Mouse (Mus musculus): ENCODE data around the gene 1700067K01Rik. TPM values are rescaled to one million over a fixed set of nuclear protein-coding genes. Genes with fewer than 3 reads are reported as not detected.
A peak's percentile ranks its signal among the peaks of the same experiment; 100 is the strongest.
"Not testable (repeated sequence)": the region's sequence is repeated elsewhere in the genome, so short reads cannot be mapped to it uniquely, and the experiment has no call there.

1700067K01Rik gene
- polyA plus RNA-seq, 1 experiment from 2014 or later: 0.55 TPM

DNA sequence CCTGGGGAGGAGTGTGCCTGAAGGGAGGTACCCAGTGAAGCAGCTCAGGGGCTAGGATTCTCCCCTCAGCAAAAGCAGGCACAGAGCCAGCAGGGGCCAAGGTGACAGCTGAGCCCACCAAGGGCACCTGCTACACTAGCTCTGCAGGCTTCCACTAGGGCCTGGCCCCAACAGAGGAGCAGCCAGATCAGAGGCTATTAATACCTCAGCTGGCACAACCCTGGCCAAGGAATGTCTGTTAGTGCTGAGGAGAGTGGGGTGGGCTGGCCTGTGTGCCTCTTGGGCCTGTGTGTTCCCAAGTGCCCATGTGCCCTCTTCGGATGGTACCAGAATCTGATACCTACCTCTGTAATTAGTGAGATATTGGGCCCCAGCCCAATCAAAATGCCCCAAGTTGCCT is 21.1 kb upstream of the 1700067K01Rik start:
- no peaks in the 10 kb centered on the region for H3K9me3 ChIP-seq (ENCODE audit: control insufficient read depth, low read length)
- no peak overlapping the region for H3K4me3 ChIP-seq (ENCODE audit: low read length)
- H3K27ac ChIP-seq (ENCODE audit: low read length): no peak overlapping the region
- H3K4me1 ChIP-seq (replicated peaks; ENCODE audit: control insufficient read depth, insufficient read depth, low read length): peaks cover 12% of the 10 kb centered on the region
- WGBS: 75% methylated on average over 1 of the region's 1 CpGs
- no peak overlapping the region for H3K9ac ChIP-seq (ENCODE audit: low read length)
- H3K27me3 ChIP-seq (ENCODE audit: control insufficient read depth, insufficient read depth, low read depth, low read length): no peaks in the 10 kb centered on the region
- no peak overlapping the region for H3K4me2 ChIP-seq (ENCODE audit: low read depth, low read length)
- 0 out of 2 replicates have a peak, but pooled peaks have one; percentile 11 for ATAC-seq (ENCODE audit: low read depth)
- peaks cover 29% of the 10 kb centered on the region for H3K36me3 ChIP-seq (ENCODE audit: control insufficient read depth, insufficient read depth, low read length)

GRCm38 (mm10) chr8:83980845-83981244 is 20.5 kb upstream of the 1700067K01Rik start:
- peaks cover 12% of the 10 kb centered on the region for H3K4me1 ChIP-seq (replicated peaks; ENCODE audit: control insufficient read depth, insufficient read depth, low read length)
- H3K4me3 ChIP-seq (ENCODE audit: low read length): no peak overlapping the region
- no peaks in the 10 kb centered on the region for H3K27me3 ChIP-seq (ENCODE audit: control insufficient read depth, insufficient read depth, low read depth, low read length)
- H3K36me3 ChIP-seq (ENCODE audit: control insufficient read depth, insufficient read depth, low read length): peaks cover 29% of the 10 kb centered on the region
- H3K4me2 ChIP-seq (ENCODE audit: low read depth, low read length): no peak overlapping the region
- H3K9me3 ChIP-seq (ENCODE audit: control insufficient read depth, low read length): no peaks in the 10 kb centered on the region
- H3K9ac ChIP-seq (ENCODE audit: low read length): no peak overlapping the region
- no peak overlapping the region for H3K27ac ChIP-seq (ENCODE audit: low read length)
- 75% methylated on average over 8 of the region's 8 CpGs for WGBS
- no peak for ATAC-seq (ENCODE audit: low read depth)

DNA sequence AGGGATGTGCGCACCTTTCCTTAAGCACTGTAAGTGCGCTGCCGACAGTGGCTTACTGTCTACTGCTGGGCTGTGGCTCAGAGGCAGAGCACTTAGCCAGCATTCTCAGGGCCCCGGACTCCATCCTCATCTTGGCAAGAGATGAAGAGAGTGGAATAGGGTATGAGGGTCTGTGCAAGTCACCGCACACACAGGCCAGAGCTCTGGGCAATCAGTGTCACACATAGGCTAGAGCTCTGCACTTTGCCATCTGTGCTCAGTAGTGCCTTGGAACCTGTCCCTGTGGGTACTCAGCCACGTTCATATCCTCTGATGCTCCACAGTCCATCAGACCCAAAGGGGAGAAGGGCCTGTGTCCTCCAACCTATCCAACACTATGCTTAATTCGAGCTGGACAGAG is 19.8 kb upstream of the 1700067K01Rik start:
- no peak overlapping the region for H3K27ac ChIP-seq (ENCODE audit: low read length)
- peaks cover 34% of the 10 kb centered on the region for H3K36me3 ChIP-seq (ENCODE audit: control insufficient read depth, insufficient read depth, low read length)
- 94% methylated on average over 7 of the region's 7 CpGs for WGBS
- no peak overlapping the region for H3K9ac ChIP-seq (ENCODE audit: low read length)
- H3K4me2 ChIP-seq (ENCODE audit: low read depth, low read length): no peak overlapping the region
- ATAC-seq (ENCODE audit: low read depth): no peak
- H3K27me3 ChIP-seq (ENCODE audit: control insufficient read depth, insufficient read depth, low read depth, low read length): no peaks in the 10 kb centered on the region
- H3K9me3 ChIP-seq (ENCODE audit: control insufficient read depth, low read length): no peaks in the 10 kb centered on the region
- no peak overlapping the region for H3K4me3 ChIP-seq (ENCODE audit: low read length)
- peaks cover 12% of the 10 kb centered on the region for H3K4me1 ChIP-seq (replicated peaks; ENCODE audit: control insufficient read depth, insufficient read depth, low read length)

- Histone ChIP-seq H3K9me3 (ENCODE audit: control insufficient read depth, low read length) (no peaks in the 10 kb centered on the region), H3K4me2 (ENCODE audit: low read depth, low read length) (no peak overlapping the region), H3K4me3 (ENCODE audit: low read length) (no peak overlapping the region), H3K36me3 (ENCODE audit: control insufficient read depth, insufficient read depth, low read length) (peaks cover 43% of the 10 kb centered on the region), H3K9ac (ENCODE audit: low read length) (no peak overlapping the region), H3K27me3 (ENCODE audit: control insufficient read depth, insufficient read depth, low read depth, low read length) (no peaks in the 10 kb centered on the region), H3K4me1 (replicated peaks; ENCODE audit: control insufficient read depth, insufficient read depth, low read length) (peaks cover 4% of the 10 kb centered on the region), H3K27ac (ENCODE audit: low read length) (no peak overlapping the region)
- no peak for ATAC-seq (ENCODE audit: low read depth)
- WGBS: 77% methylated on average over 4 of the region's 4 CpGs
These were observed 18.9 kb upstream of the 1700067K01Rik start for GRCm38 (mm10) chr8:83982449-83982848.

DNA sequence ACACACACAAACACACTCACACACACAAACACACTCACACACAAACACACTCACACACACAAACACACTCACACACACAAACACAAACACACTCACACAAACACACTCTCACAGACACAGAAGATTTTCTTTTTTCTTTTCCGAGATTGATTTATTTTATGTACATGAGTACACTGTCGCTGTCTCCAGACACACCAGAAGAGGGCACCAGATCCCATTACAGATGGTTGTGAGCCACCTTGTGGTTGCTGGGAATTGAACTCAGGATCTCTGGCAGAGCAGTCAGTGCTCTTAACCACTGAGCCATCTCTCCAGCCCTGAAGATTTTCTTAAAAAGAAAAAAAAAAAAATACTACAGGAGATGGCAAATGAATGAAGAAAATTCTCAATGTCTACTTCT is 18.1 kb upstream of the 1700067K01Rik start:
- not testable (repeated sequence) for H3K9ac ChIP-seq (ENCODE audit: low read length); H3K4me2 ChIP-seq (ENCODE audit: low read depth, low read length); H3K4me1 ChIP-seq (replicated peaks; ENCODE audit: control insufficient read depth, insufficient read depth, low read length); H3K27me3 ChIP-seq (ENCODE audit: control insufficient read depth, insufficient read depth, low read depth, low read length); H3K9me3 ChIP-seq (ENCODE audit: control insufficient read depth, low read length); H3K27ac ChIP-seq (ENCODE audit: low read length); ATAC-seq (ENCODE audit: low read depth); H3K4me3 ChIP-seq (ENCODE audit: low read length)
- H3K36me3 ChIP-seq (ENCODE audit: control insufficient read depth, insufficient read depth, low read length): peaks cover 50% of the 10 kb centered on the region
- 92% methylated on average over 2 of the region's 2 CpGs for WGBS

GRCm38 (mm10) chr8:83989243-83989642 is 12.1 kb upstream of the 1700067K01Rik start:
- Histone ChIP-seq H3K4me3 (ENCODE audit: low read length) (no peak overlapping the region), H3K27ac (ENCODE audit: low read length) (no peak overlapping the region), H3K27me3 (ENCODE audit: control insufficient read depth, insufficient read depth, low read depth, low read length) (no peaks in the 10 kb centered on the region), H3K9me3 (ENCODE audit: control insufficient read depth, low read length) (no peaks in the 10 kb centered on the region), H3K9ac (ENCODE audit: low read length) (no peak overlapping the region), H3K4me1 (replicated peaks; ENCODE audit: control insufficient read depth, insufficient read depth, low read length) (no peaks in the 10 kb centered on the region), H3K4me2 (ENCODE audit: low read depth, low read length) (no peak overlapping the region), H3K36me3 (ENCODE audit: control insufficient read depth, insufficient read depth, low read length) (peaks cover 41% of the 10 kb centered on the region)
- 79% methylated on average over 7 of the region's 7 CpGs for WGBS
- no peak for ATAC-seq (ENCODE audit: low read depth)

- 94% methylated on average over 14 of the region's 14 CpGs for WGBS
- Histone ChIP-seq H3K4me2 (ENCODE audit: low read depth, low read length) (no peak overlapping the region), H3K4me1 (replicated peaks; ENCODE audit: control insufficient read depth, insufficient read depth, low read length) (no peaks in the 10 kb centered on the region), H3K4me3 (ENCODE audit: low read length) (no peak overlapping the region), H3K9ac (ENCODE audit: low read length) (no peak overlapping the region), H3K27ac (ENCODE audit: low read length) (no peak overlapping the region), H3K9me3 (ENCODE audit: control insufficient read depth, low read length) (no peaks in the 10 kb centered on the region), H3K27me3 (ENCODE audit: control insufficient read depth, insufficient read depth, low read depth, low read length) (no peaks in the 10 kb centered on the region), H3K36me3 (ENCODE audit: control insufficient read depth, insufficient read depth, low read length) (peaks cover 37% of the 10 kb centered on the region)
- no peak for ATAC-seq (ENCODE audit: low read depth)
These were observed 11.1 kb upstream of the 1700067K01Rik start for GRCm38 (mm10) chr8:83990170-83990569.

GRCm38 (mm10) chr8:83992488-83992887 is 8.8 kb upstream of the 1700067K01Rik start:
- ATAC-seq (ENCODE audit: low read depth): no peak
- WGBS: 82% methylated on average over 2 of the region's 2 CpGs
- no peak overlapping the region for H3K4me2 ChIP-seq (ENCODE audit: low read depth, low read length)
- no peaks in the 10 kb centered on the region for H3K27me3 ChIP-seq (ENCODE audit: control insufficient read depth, insufficient read depth, low read depth, low read length)
- peaks cover 8% of the 10 kb centered on the region for H3K4me1 ChIP-seq (replicated peaks; ENCODE audit: control insufficient read depth, insufficient read depth, low read length)
- no peak overlapping the region for H3K4me3 ChIP-seq (ENCODE audit: low read length)
- no peaks in the 10 kb centered on the region for H3K9me3 ChIP-seq (ENCODE audit: control insufficient read depth, low read length)
- H3K36me3 ChIP-seq (ENCODE audit: control insufficient read depth, insufficient read depth, low read length): peaks cover 23% of the 10 kb centered on the region
- no peak overlapping the region for H3K27ac ChIP-seq (ENCODE audit: low read length)
- no peak overlapping the region for H3K9ac ChIP-seq (ENCODE audit: low read length)

GRCm38 (mm10) chr8:83994030-83994429 is 7.3 kb upstream of the 1700067K01Rik start:
- peaks cover 12% of the 10 kb centered on the region for H3K4me1 ChIP-seq (replicated peaks; ENCODE audit: control insufficient read depth, insufficient read depth, low read length)
- H3K27me3 ChIP-seq (ENCODE audit: control insufficient read depth, insufficient read depth, low read depth, low read length): no peaks in the 10 kb centered on the region
- H3K9ac ChIP-seq (ENCODE audit: low read length): no peak overlapping the region
- ATAC-seq (ENCODE audit: low read depth): no peak
- peaks cover 11% of the 10 kb centered on the region for H3K36me3 ChIP-seq (ENCODE audit: control insufficient read depth, insufficient read depth, low read length)
- H3K9me3 ChIP-seq (ENCODE audit: control insufficient read depth, low read length): no peaks in the 10 kb centered on the region
- no peak overlapping the region for H3K4me3 ChIP-seq (ENCODE audit: low read length)
- H3K27ac ChIP-seq (ENCODE audit: low read length): no peak overlapping the region
- no peak overlapping the region for H3K4me2 ChIP-seq (ENCODE audit: low read depth, low read length)
- 71% methylated on average over 3 of the region's 3 CpGs for WGBS

GRCm38 (mm10) chr8:83995973-83996372 is 5.3 kb upstream of the 1700067K01Rik start:
- 17% methylated on average over 12 of the region's 12 CpGs for WGBS
- Histone ChIP-seq H3K27ac (ENCODE audit: low read length) (peak overlapping the region; percentile 97), H3K4me3 (ENCODE audit: low read length) (peak overlapping the region; percentile 80), H3K36me3 (ENCODE audit: control insufficient read depth, insufficient read depth, low read length) (peaks cover 14% of the 10 kb centered on the region), H3K9ac (ENCODE audit: low read length) (peak overlapping the region; percentile 88), H3K27me3 (ENCODE audit: control insufficient read depth, insufficient read depth, low read depth, low read length) (no peaks in the 10 kb centered on the region), H3K4me1 (replicated peaks; ENCODE audit: control insufficient read depth, insufficient read depth, low read length) (peaks cover 23% of the 10 kb centered on the region), H3K9me3 (ENCODE audit: control insufficient read depth, low read length) (no peaks in the 10 kb centered on the region), H3K4me2 (ENCODE audit: low read depth, low read length) (peak overlapping the region; percentile 92)
- no peak for ATAC-seq (ENCODE audit: low read depth)

Measured in lung, embryonic 16.5 days (tissue).